Mouse (Mus musculus) limb, embryonic 14.5 days (tissue): ENCODE results near the gene Dio2. TPM values are rescaled to one million over a fixed set of nuclear protein-coding genes. Genes with fewer than 3 reads are reported as not detected.

Experiments
- ATAC-seq: fragments of 200-750 bp; cut with Nextera tagmentation; 2 replicates; pipeline ENCODE4 v1.8.0; 2017; ENCODE audit warnings: low read depth, moderate number of reproducible peaks, moderate TSS enrichment; ENCODE audit not compliant: low FRiP score
- DNase-seq: peaks from one replicate; pipeline ENCODE4 v3.0.0-alpha.2; 2015; ENCODE audit warnings: low spot score
- H3K27ac ChIP-seq: fragments of 300-500 bp; sonication (generic); replicated peaks from 2 replicates; pipeline ENCODE4 v1.5.1; 2014; ENCODE audit warnings: low read depth, mild to moderate bottlenecking, low read length, moderate library complexity, mixed read lengths
- H3K27me3 ChIP-seq: fragments of 300-500 bp; sonication (generic); 2 replicates; pipeline ENCODE4 v1.6.1; 2014; ENCODE audit warnings: low read length, mixed read lengths; ENCODE audit not compliant: control insufficient read depth, insufficient read depth
- H3K36me3 ChIP-seq: fragments of 300-500 bp; sonication (generic); 2 replicates; pipeline ENCODE4 v1.6.1; 2014; ENCODE audit warnings: mild to moderate bottlenecking, low read length, moderate library complexity, mixed read lengths; ENCODE audit not compliant: control insufficient read depth, insufficient read depth
- H3K4me1 ChIP-seq: fragments of 300-500 bp; sonication (generic); 2 replicates; pipeline ENCODE4 v1.6.1; 2014; ENCODE audit warnings: antibody characterized with exemption, low read length, mixed read lengths; ENCODE audit not compliant: control insufficient read depth, insufficient read depth
- H3K4me2 ChIP-seq: fragments of 300-500 bp; sonication (generic); replicated peaks from 2 replicates; pipeline ENCODE4 v1.6.1; 2014; ENCODE audit warnings: low read depth, mild to moderate bottlenecking, low read length, moderate library complexity; ENCODE audit not compliant: severe bottlenecking
- H3K4me3 ChIP-seq: fragments of 300-500 bp; sonication (generic); replicated peaks from 2 replicates; pipeline ENCODE4 v1.5.1; 2014; ENCODE audit warnings: low read length
- H3K9ac ChIP-seq: fragments of 300-500 bp; sonication (generic); 2 replicates; pipeline ENCODE4 v1.6.1; 2014; ENCODE audit warnings: mild to moderate bottlenecking, low read depth, low read length, moderate library complexity; ENCODE audit not compliant: severe bottlenecking
- H3K9me3 ChIP-seq: fragments of 300-500 bp; sonication (generic); 2 replicates; pipeline ENCODE4 v1.6.1; 2016; ENCODE audit warnings: low read length; ENCODE audit not compliant: control insufficient read depth
- POLR2A ChIP-seq: fragments of 200-500 bp; IDR thresholded peaks from 2 replicates; pipeline ENCODE4 v1.8.0; 2012; ENCODE audit warnings: inconsistent platforms, mild to moderate bottlenecking, moderate library complexity, borderline replicate concordance; ENCODE audit not compliant: insufficient read depth, insufficient read length; ENCODE audit errors: extremely low read depth
- WGBS: fragments of 180-500 bp; shearing (Covaris S2); extraction: QIAGEN DNeasy Blood & Tissue Kit; methylation state at CpG from one replicate; pipeline ENCODE4 v1.1.7; 2014; 5-methylcytosine and 5-hydroxymethylcytosine counted together
- polyA plus RNA-seq, 2 experiments: library from polyadenylated mRNA; depleted of rRNA in 1 of 2; stranded (reverse) in 1 of 2; unstranded in 1 of 2; fragments of >200 nt; fragmentation: Nextera tagmentation in 1 of 2; extraction: Ambion mirVana in 1 of 2; gene quantifications; 2 replicates each; pipeline versions ENCODE4 v1.2.1 to v1.2.3; 2012 to 2014

Dio2 gene
- polyA plus RNA-seq, 2 experiments, result 0.50 to 0.58 TPM

DNA sequence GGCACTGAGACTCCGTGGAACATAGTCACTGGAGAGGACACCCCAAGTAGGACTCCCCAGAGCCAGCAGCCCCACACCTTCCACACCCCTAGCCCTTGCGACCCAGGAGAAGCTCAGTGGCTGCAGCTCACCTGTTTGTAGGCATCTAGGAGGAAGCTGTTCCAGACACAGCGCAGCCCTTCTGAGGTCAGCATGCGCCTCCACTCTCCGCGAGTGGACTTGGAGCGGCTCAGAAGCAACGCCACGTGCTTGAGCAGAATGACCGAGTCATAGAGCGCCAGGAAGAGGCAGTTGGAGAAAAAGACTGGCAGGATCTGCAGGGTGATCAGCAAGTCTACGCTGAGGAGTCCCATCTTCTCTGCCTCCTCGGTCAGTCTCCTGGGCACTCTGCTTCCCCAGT, 306 bp downstream of the Dio2 start:
- DNase-seq (no peak), ATAC-seq (no peak)
- no peaks in the 10 kb centered on the region for H3K9me3 ChIP-seq
- no peaks in the 10 kb centered on the region for H3K4me1 ChIP-seq
- no peak for TF ChIP-seq POLR2A
- no peaks in the 10 kb centered on the region for H3K27me3 ChIP-seq
- no peaks in the 10 kb centered on the region for H3K36me3 ChIP-seq
- peak overlapping the region; percentile 53; the same call in 1 of the 2 replicates for H3K4me2 ChIP-seq
- H3K9ac ChIP-seq, result no peak overlapping the region
- no peak overlapping the region for H3K27ac ChIP-seq
- H3K4me3 ChIP-seq, result peak overlapping the region; percentile 30; the same call in 1 of the 2 replicates
- WGBS, result 82% methylated on average over 13 of the region's 13 CpGs

GRCm38 (mm10) chr12:90735447-90735846, 2.8 kb downstream of the Dio2 start:
- DNase-seq, result no peak
- Histone ChIP-seq H3K4me3 (no peak overlapping the region), H3K4me1 (no peaks in the 10 kb centered on the region), H3K9ac (no peak overlapping the region), H3K36me3 (no peaks in the 10 kb centered on the region), H3K9me3 (no peaks in the 10 kb centered on the region), H3K4me2 (no peak overlapping the region), H3K27ac (no peak overlapping the region), H3K27me3 (no peaks in the 10 kb centered on the region)
- ATAC-seq, result no peak
- no peak for TF ChIP-seq POLR2A
- WGBS, result 84% methylated on average over 6 of the region's 6 CpGs

DNA sequence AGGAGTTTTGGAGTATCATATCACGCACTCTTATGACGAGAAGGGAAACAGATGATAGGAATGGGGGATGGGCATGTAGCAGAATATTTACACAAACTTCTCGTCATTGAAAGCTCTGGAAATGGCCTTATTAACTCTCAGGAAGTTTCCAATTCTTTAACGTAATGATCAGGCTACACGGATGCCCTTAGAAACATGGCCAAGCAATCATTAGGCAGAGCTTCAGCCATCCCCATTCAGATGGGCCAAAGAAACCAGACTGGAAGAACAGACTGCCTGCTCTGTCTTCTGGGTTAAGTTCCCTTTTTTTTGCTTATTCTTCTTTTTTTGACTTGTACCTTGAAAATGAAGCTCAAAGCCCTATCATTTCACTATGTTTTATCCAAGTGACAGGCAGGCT, 3.7 kb downstream of the Dio2 start:
- no peaks in the 10 kb centered on the region for H3K9me3 ChIP-seq
- H3K4me2 ChIP-seq, result no peak overlapping the region
- no peak overlapping the region for H3K9ac ChIP-seq
- no peak for TF ChIP-seq POLR2A
- no peaks in the 10 kb centered on the region for H3K36me3 ChIP-seq
- ATAC-seq (no peak), DNase-seq (no peak)
- no peaks in the 10 kb centered on the region for H3K27me3 ChIP-seq
- no peak overlapping the region for H3K27ac ChIP-seq
- WGBS, result 71% methylated on average over 5 of the region's 5 CpGs
- H3K4me3 ChIP-seq, result no peak overlapping the region
- H3K4me1 ChIP-seq, result no peaks in the 10 kb centered on the region

- Histone ChIP-seq H3K27me3 (no peaks in the 10 kb centered on the region), H3K9ac (no peak overlapping the region), H3K9me3 (no peaks in the 10 kb centered on the region), H3K4me1 (no peaks in the 10 kb centered on the region), H3K36me3 (no peaks in the 10 kb centered on the region), H3K4me2 (no peak overlapping the region), H3K27ac (no peak overlapping the region), H3K4me3 (no peak overlapping the region)
- DNase-seq, result no peak
- no peak for ATAC-seq
- TF ChIP-seq POLR2A, result no peak
- 79% methylated on average over 6 of the region's 6 CpGs for WGBS
Measured at GRCm38 (mm10) chr12:90733721-90734120, 4.5 kb downstream of the Dio2 start.

DNA sequence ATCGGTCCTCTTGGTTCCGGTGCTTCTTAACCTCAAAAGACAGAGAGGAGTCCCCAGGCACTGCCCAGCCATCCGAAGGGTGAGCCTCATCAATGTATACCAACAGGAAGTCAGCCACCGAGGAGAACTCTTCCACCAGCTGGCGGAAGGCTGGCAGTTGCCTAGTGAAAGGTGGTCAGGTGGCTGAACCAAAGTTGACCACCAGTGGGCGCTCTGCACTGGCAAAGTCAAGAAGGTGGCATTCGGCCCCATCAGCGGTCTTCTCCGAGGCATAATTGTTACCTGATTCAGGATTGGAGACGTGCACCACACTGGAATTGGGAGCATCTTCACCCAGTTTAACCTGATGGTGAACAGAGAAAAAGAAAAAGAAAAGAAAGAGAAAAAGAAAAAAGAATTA, 8.6 kb downstream of the Dio2 start:
- WGBS, result 51% methylated on average over 10 of the region's 10 CpGs
- Histone ChIP-seq H3K27ac (no peak overlapping the region), H3K4me1 (no peaks in the 10 kb centered on the region), H3K4me3 (no peak overlapping the region), H3K27me3 (no peaks in the 10 kb centered on the region), H3K9ac (no peak overlapping the region), H3K4me2 (no peak overlapping the region), H3K9me3 (no peaks in the 10 kb centered on the region), H3K36me3 (no peaks in the 10 kb centered on the region)
- no peak for DNase-seq
- TF ChIP-seq POLR2A, result no peak
- no peak for ATAC-seq

GRCm38 (mm10) chr12:90725107-90725506, 13.1 kb downstream of the Dio2 start:
- Histone ChIP-seq H3K4me2 (no peak overlapping the region), H3K4me1 (no peaks in the 10 kb centered on the region), H3K4me3 (no peak overlapping the region), H3K27ac (no peak overlapping the region), H3K9ac (no peak overlapping the region), H3K9me3 (no peaks in the 10 kb centered on the region), H3K27me3 (no peaks in the 10 kb centered on the region), H3K36me3 (no peaks in the 10 kb centered on the region)
- no peak for ATAC-seq
- no peak for TF ChIP-seq POLR2A
- no peak for DNase-seq
- WGBS, result 64% methylated on average over 8 of the region's 8 CpGs
